Mouse (Mus musculus) small intestine, adult 2 months (tissue): ENCODE results near the gene Map4k1. TPM values are rescaled to one million over a fixed set of nuclear protein-coding genes. Genes with fewer than 3 reads are reported as not detected.
A peak's percentile ranks its signal among the peaks of the same experiment; 100 is the strongest.

Experiments
- H3K27ac ChIP-seq: fragments of 200-500 bp; 2 replicates; pipeline ENCODE4 v1.5.1; 2012; ENCODE audit warnings: low read depth, low read length, control low read depth, inconsistent platforms; ENCODE audit not compliant: insufficient read depth
- H3K27me3 ChIP-seq: fragments of 200-500 bp; 2 replicates; pipeline ENCODE4 v1.6.1; 2012; ENCODE audit warnings: mild to moderate bottlenecking, moderate library complexity, low read length, inconsistent platforms; ENCODE audit not compliant: control insufficient read depth, insufficient read depth
- H3K36me3 ChIP-seq: fragments of 200-500 bp; 2 replicates; pipeline ENCODE4 v1.6.1; 2012; ENCODE audit warnings: mild to moderate bottlenecking, low read length, control low read depth, inconsistent platforms; ENCODE audit not compliant: control insufficient read depth, insufficient read depth
- H3K4me1 ChIP-seq: fragments of 200-500 bp; 2 replicates; pipeline ENCODE4 v1.6.1; 2012; ENCODE audit warnings: low read length, inconsistent platforms, mixed read lengths; ENCODE audit not compliant: control insufficient read depth, insufficient read depth, insufficient read length
- H3K4me3 ChIP-seq: fragments of 200-500 bp; 2 replicates; pipeline ENCODE4 v1.5.1; 2012; ENCODE audit warnings: low read depth, mild to moderate bottlenecking, control low read depth, inconsistent platforms, low read length, moderate library complexity
- CTCF ChIP-seq: fragments of 200-500 bp; IDR thresholded peaks from 2 replicates; pipeline ENCODE4 v1.5.1; 2012; ENCODE audit warnings: low read depth, mild to moderate bottlenecking, control low read depth, inconsistent platforms, low read length, moderate library complexity, mixed read lengths; ENCODE audit not compliant: insufficient replicate concordance, insufficient read length; ENCODE audit errors: extremely low read depth
- POLR2A ChIP-seq: fragments of 200-500 bp; IDR thresholded peaks from 2 replicates; pipeline ENCODE4 v1.6.1; 2012; ENCODE audit warnings: low read depth, mild to moderate bottlenecking, control low read depth, inconsistent platforms, low read length, moderate library complexity
- WGBS: fragments of 180-500 bp; shearing (Covaris S2); methylation state at CpG from one replicate; pipeline ENCODE4 v1.1.7; 2018; 5-methylcytosine and 5-hydroxymethylcytosine counted together
- polyA plus RNA-seq: library from polyadenylated mRNA; depleted of rRNA; stranded (reverse); fragments of >200 nt; gene quantifications from 2 replicates; pipeline ENCODE4 v1.2.3, GENCODE M21; 2012

Map4k1 gene
- polyA plus RNA-seq, 1 experiment: 21.3 TPM

DNA sequence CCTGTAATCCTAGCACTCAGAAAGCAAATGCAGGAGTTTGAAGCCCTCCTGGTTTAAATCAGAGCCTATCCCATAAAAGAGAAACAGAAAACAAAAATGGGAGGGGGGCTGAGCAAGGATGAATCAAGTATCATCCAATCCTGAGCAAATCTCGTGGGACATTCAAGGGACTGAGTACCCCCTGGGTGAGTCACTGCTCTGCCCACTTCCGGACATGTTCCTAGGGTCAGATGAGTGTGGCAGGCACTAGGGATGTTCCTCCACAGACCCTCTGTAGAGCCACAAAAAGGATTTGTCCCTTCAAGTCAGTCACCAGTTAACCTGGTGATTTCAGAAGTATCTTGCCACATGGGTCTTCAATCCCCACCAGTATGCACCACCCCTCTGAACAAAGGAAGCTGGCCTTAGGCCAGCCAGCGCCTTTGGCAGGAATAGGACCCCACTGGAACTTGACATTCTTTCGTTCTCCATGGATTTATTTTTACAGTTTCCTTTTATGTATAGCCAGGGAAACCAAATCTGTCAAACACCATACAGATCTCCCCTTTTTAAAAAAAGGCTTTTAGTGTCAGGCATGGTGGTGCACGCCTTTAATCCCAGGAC is 26.5 kb upstream of the Map4k1 start:
- Histone ChIP-seq H3K27ac (peak overlapping the region; percentile 32; the same call in 1 of the 2 replicates), H3K36me3 (peaks cover 17% of the 10 kb centered on the region), H3K4me1 (peaks cover 33% of the 10 kb centered on the region; the same call in 1 of the 2 replicates), H3K4me3 (no peak overlapping the region), H3K27me3 (no peaks in the 10 kb centered on the region)
- TF ChIP-seq POLR2A (no peak), CTCF (peak; percentile 4; the same call in 1 of the 2 replicates)
- whole genome bisulfite sequencing: 52% methylated on average over 5 of the region's 5 CpGs

DNA sequence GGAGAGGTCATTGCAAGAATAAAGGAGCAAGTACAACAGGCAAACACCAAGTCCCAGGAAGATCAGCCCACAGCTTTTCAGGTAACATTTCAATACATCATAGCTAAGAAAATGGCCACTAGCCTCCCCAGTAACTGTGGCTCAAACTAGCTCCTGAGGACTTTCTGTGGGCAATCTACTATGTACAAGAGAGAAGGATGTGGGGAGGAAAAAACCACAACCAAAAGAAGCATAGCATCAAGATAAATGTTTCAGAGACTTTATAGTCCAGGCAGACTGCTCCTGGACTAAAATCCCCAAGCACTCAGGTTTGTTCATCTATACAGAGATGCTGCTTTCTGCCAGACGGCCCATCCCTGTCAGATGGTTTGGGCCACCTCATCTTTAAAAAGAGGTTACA is 25.6 kb upstream of the Map4k1 start:
- WGBS: 74% methylated on average over 1 of the region's 1 CpGs
- Histone ChIP-seq H3K27me3 (no peaks in the 10 kb centered on the region), H3K4me1 (peaks cover 31% of the 10 kb centered on the region; the same call in 1 of the 2 replicates), H3K36me3 (peaks cover 17% of the 10 kb centered on the region), H3K27ac (no peak overlapping the region), H3K4me3 (no peak overlapping the region)
- no peak for TF ChIP-seq POLR2A
- TF ChIP-seq CTCF: no peak

DNA sequence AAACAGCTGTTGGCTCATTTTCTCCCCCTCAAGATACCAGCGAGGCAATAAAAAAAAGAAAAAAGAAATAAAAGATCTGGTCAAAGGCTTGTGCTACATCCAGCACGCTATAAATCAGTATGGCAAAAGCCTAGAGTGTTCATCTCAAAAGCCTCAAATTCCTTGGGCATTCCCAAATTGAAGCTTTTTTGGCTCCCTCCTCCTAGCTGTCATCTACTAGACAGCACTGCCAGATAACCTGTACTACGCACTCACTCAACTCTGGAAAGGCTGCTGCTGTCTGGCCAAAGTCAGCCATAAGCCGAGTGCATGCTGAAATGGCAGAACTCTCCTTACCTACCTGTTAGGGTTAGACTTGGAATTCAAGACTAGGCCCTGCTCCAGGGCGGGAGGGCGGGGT is 24.6 kb upstream of the Map4k1 start:
- Histone ChIP-seq H3K27me3 (no peaks in the 10 kb centered on the region), H3K36me3 (peaks cover 16% of the 10 kb centered on the region), H3K27ac (peak overlapping the region; percentile 51), H3K4me3 (no peak overlapping the region), H3K4me1 (peaks cover 23% of the 10 kb centered on the region; the same call in 1 of the 2 replicates)
- WGBS: 23% methylated on average over 6 of the region's 6 CpGs
- TF ChIP-seq CTCF (no peak), POLR2A (no peak)

GRCm38 (mm10) chr7:28957997-28958725 is 23.7 kb upstream of the Map4k1 start:
- no peak for TF ChIP-seq POLR2A
- TF ChIP-seq CTCF: no peak
- H3K4me3 ChIP-seq: no peak overlapping the region; the same call in 1 of the 2 replicates
- WGBS: 14% methylated on average over 1 of the region's 1 CpGs
- no peaks in the 10 kb centered on the region for H3K27me3 ChIP-seq
- H3K4me1 ChIP-seq: peaks cover 23% of the 10 kb centered on the region; the same call in 1 of the 2 replicates
- peak overlapping the region; percentile 95 for H3K27ac ChIP-seq
- H3K36me3 ChIP-seq: peaks cover 13% of the 10 kb centered on the region

- TF ChIP-seq POLR2A (no peak), CTCF (no peak)
- peaks cover 21% of the 10 kb centered on the region; the same call in 1 of the 2 replicates for H3K4me1 ChIP-seq
- H3K27ac ChIP-seq: peak overlapping the region; percentile 95
- no peaks in the 10 kb centered on the region for H3K27me3 ChIP-seq
- 10% methylated on average over 1 of the region's 1 CpGs for WGBS
- peaks cover 9% of the 10 kb centered on the region for H3K36me3 ChIP-seq
- H3K4me3 ChIP-seq: no peak overlapping the region
These were observed 23.1 kb upstream of the Map4k1 start for GRCm38 (mm10) chr7:28958770-28959169.

- Histone ChIP-seq H3K27me3 (no peaks in the 10 kb centered on the region), H3K4me3 (peak overlapping the region; percentile 66), H3K27ac (peak overlapping the region; percentile 95), H3K4me1 (peaks cover 24% of the 10 kb centered on the region; the same call in 1 of the 2 replicates), H3K36me3 (peaks cover 8% of the 10 kb centered on the region)
- WGBS: 6% methylated on average over 6 of the region's 6 CpGs
- no peak for TF ChIP-seq CTCF
- TF ChIP-seq POLR2A: peak; percentile 30; the same call in 1 of the 2 replicates
These were observed 22.3 kb upstream of the Map4k1 start for GRCm38 (mm10) chr7:28959505-28960045.

DNA sequence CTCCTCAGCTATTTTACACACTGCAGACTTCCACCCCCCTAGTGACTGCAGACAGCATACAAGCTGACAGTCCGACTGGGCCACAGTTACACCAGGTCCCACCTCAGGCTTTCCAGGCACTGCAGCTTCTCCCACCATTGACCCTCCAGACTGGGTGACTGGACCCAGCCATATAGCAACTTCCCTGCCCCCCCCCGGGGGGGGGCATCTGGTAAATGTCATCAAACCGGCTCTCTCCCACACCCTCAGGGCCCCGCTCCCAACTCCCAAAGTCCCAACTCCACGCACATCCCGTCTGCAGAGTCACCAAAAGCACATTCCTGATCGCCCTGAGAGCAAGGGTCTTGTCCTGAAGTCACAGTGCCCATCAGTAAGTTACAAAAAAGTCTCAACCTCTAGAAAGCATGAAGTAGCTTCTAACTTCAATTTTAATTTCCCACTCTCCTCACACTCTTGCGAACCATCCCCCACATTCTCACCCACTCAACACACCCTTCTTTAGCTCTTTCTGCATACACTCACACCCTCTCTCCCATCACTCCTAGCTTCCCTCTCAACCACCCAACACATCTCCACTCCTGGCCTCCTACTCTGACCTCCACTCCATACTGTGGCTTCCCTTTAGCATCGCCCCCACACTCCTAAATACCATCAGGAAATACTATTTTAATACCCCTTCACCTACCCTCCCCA is 21.4 kb upstream of the Map4k1 start:
- H3K27ac ChIP-seq: peak overlapping the region; percentile 95
- TF ChIP-seq CTCF: no peak
- no peaks in the 10 kb centered on the region for H3K27me3 ChIP-seq
- H3K36me3 ChIP-seq: peaks cover 6% of the 10 kb centered on the region
- 9% methylated on average over 9 of the region's 9 CpGs for WGBS
- peaks cover 21% of the 10 kb centered on the region; the same call in 1 of the 2 replicates for H3K4me1 ChIP-seq
- H3K4me3 ChIP-seq: peak overlapping the region; percentile 66
